Mouse (Mus musculus) cortical plate, adult 2 months (tissue): ENCODE data around the gene Pum3. TPM values are rescaled to one million over a fixed set of nuclear protein-coding genes. Genes with fewer than 3 reads are reported as not detected.
A peak's percentile ranks its signal among the peaks of the same experiment; 100 is the strongest.

Source experiments
- H3K27ac ChIP-seq: fragments of 200-500 bp; 2 replicates; pipeline ENCODE4 v1.5.1; 2012; ENCODE audit warnings: low read length, control low read depth, inconsistent platforms; ENCODE audit not compliant: insufficient read depth
- H3K4me1 ChIP-seq: fragments of 200-500 bp; 2 replicates; pipeline ENCODE4 v1.6.1; 2011; ENCODE audit warnings: low read length; ENCODE audit not compliant: control insufficient read depth, insufficient read depth
- H3K4me3 ChIP-seq: fragments of 200-500 bp; 2 replicates; pipeline ENCODE4 v1.5.1; 2011; ENCODE audit warnings: mild to moderate bottlenecking, low read length, control low read depth; ENCODE audit not compliant: insufficient read depth
- CTCF ChIP-seq: fragments of 200-500 bp; IDR thresholded peaks from 2 replicates; pipeline ENCODE4 v1.5.1; 2011; ENCODE audit warnings: mild to moderate bottlenecking, control low read depth, low read length; ENCODE audit not compliant: insufficient read depth; ENCODE audit errors: extremely low read depth
- POLR2A ChIP-seq: fragments of 200-500 bp; IDR thresholded peaks from 2 replicates; pipeline ENCODE4 v1.6.1; 2011; ENCODE audit warnings: mild to moderate bottlenecking, low read length, control low read depth; ENCODE audit not compliant: insufficient read depth; ENCODE audit errors: extremely low read depth
- polyA plus RNA-seq: library from polyadenylated mRNA; depleted of rRNA; stranded (reverse); fragments of >200 nt; gene quantifications from 2 replicates; pipeline ENCODE4 v1.2.3, GENCODE M21; 2012

The Pum3 gene
- polyA plus RNA-seq, 1 experiment, result 22.8 TPM

DNA sequence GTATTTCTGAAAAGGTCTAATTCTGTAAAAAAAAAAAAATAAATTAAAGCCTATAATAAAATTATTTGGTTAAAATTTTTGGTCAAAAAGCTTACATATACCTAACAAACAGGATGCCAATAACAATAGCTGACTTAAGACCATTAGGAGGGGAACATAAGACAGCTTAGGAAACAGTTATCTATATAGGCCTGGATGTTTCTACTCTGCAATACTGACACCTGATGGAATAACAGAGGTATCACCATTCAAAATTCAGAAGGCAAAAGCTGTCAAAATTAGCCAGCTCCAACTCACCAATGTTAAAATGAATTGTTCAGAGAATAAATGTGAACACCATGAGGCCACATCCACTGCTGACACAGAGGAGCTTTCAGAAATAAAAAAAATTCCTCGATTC lies 3.2 kb downstream of the Pum3 start:
- peaks cover 2% of the 10 kb centered on the region; the same call in 1 of the 2 replicates for H3K4me1 ChIP-seq
- H3K27ac ChIP-seq, result no peak overlapping the region
- no peak overlapping the region for H3K4me3 ChIP-seq
- TF ChIP-seq POLR2A, result no peak
- TF ChIP-seq CTCF, result no peak

DNA sequence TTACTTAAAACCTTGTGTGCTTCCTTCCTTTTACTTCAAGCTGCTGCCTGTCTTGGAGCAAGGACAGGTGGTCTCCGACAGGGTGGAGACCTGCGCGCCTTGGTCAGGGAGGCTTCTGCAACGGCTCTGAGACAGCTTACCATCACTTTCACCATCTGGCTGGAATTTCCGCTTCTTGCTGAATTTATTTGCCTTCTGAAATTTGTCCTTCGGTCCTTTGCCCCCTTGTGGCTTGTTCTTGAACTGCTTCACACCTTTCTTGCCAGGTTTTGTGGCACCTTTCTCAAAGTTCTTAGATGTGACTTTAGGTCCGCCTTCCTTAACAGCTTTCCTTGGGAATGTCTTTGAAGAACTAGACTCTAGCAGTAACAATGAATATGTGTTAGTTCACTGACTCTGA lies 4.0 kb downstream of the Pum3 start:
- TF ChIP-seq POLR2A (no peak), CTCF (peak; percentile 39; the same call in 1 of the 2 replicates)
- Histone ChIP-seq H3K4me3 (no peak overlapping the region), H3K4me1 (no peaks in the 10 kb centered on the region), H3K27ac (no peak overlapping the region)

- H3K27ac ChIP-seq, result no peak overlapping the region
- TF ChIP-seq POLR2A (no peak), CTCF (no peak)
- H3K4me3 ChIP-seq, result no peak overlapping the region
- no peaks in the 10 kb centered on the region for H3K4me1 ChIP-seq
Measured at GRCm38 (mm10) chr19:27417375-27417774, 12.2 kb downstream of the Pum3 start.

GRCm38 (mm10) chr19:27416569-27416968 lies 13.1 kb downstream of the Pum3 start:
- H3K4me1 ChIP-seq, result no peaks in the 10 kb centered on the region
- no peak overlapping the region for H3K27ac ChIP-seq
- TF ChIP-seq CTCF (peak; percentile 68), POLR2A (no peak)
- H3K4me3 ChIP-seq, result no peak overlapping the region

DNA sequence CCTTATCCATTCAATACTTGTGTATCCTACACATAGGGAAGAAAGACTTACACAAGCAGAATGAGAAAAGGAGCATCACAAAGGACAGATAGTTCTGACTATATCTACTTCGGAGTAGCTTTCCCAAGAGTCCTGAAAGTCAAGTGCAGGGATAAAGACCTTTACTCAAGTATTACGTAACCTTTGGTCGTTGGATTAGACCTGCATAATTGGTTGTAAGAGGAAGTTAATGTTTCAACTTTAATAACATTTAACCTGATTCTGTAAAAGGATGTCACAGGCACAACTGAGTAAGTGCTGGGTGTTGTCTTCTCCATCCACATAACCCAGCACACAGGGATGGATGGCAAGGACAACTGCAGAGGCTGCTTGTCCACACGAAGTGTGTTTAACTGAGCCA lies 18.3 kb downstream of the Pum3 start:
- H3K4me1 ChIP-seq, result no peaks in the 10 kb centered on the region
- H3K27ac ChIP-seq, result no peak overlapping the region
- no peak overlapping the region for H3K4me3 ChIP-seq
- TF ChIP-seq POLR2A, result no peak
- no peak for TF ChIP-seq CTCF

- no peak for TF ChIP-seq CTCF
- TF ChIP-seq POLR2A, result no peak
- H3K4me1 ChIP-seq, result no peaks in the 10 kb centered on the region
- no peak overlapping the region for H3K27ac ChIP-seq
- no peak overlapping the region for H3K4me3 ChIP-seq
Measured at GRCm38 (mm10) chr19:27410751-27411150, 18.9 kb downstream of the Pum3 start.

DNA sequence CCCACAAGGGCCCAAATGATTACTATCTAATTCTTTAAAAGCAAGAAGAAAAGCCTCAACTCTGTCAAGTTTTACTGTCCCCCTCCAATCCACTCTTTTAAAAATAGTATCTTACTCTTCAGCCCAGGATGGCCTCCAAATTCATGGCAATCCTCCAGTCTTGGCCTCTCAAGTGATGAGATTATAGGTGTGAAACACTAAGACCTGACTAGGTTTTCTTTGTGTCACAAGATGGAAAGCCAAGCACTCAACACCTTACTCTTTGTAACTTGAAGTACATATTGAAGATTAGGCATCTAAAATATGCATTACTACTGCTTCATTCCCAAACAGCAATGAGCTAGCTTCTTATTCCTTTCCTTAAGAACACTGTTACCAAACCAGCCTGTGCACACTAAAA lies 19.8 kb downstream of the Pum3 start:
- H3K4me1 ChIP-seq, result no peaks in the 10 kb centered on the region
- TF ChIP-seq POLR2A, result no peak
- TF ChIP-seq CTCF, result no peak
- no peak overlapping the region for H3K27ac ChIP-seq
- H3K4me3 ChIP-seq, result no peak overlapping the region

DNA sequence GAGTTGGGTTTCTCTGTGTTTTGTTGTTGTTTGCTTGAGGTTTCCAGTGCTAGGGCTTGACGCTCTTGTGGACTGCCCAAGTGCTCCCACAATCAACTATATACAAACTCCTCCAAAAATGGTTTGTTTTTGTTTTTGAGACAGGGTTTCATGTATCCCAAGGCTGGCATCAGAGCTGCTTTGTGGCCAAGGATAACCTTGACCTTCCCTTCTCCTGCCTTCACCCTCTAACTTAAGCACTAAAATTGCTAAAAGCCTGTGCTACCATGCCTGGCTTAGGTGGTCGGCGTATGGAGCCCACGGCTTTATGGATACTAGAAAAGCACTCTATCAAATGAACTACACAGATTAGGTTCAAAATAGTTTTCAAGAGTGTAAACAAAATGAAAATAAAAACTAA lies 20.4 kb downstream of the Pum3 start:
- H3K27ac ChIP-seq, result no peak overlapping the region
- H3K4me1 ChIP-seq, result no peaks in the 10 kb centered on the region
- no peak overlapping the region for H3K4me3 ChIP-seq
- TF ChIP-seq POLR2A (no peak), CTCF (no peak)

DNA sequence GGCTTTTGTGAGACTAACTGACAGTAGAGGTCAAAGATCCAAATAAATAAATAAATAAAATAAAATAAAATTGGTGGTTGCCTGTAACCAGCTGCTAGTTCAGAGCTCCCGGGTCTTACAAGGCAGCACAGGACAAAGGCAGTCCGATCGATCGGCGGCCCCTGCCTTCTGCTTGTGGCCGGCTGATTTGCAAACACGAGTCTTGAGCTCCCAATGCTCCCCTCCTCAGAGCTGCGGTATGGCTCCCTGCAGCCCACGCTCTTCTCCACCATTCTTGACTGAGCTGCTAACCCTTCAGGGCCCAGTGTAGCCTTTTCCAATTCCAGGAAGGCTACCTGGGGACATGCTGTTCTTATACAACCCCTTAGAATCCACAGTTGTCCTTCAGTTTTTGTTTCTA lies 31.8 kb downstream of the Pum3 start:
- TF ChIP-seq POLR2A (no peak), CTCF (no peak)
- no peak overlapping the region for H3K27ac ChIP-seq

GRCm38 (mm10) chr19:27397223-27397622 lies 32.4 kb downstream of the Pum3 start:
- H3K27ac ChIP-seq, result no peak overlapping the region
- H3K4me1 ChIP-seq, result no peaks in the 10 kb centered on the region
- no peak for TF ChIP-seq POLR2A
- no peak for TF ChIP-seq CTCF
- H3K4me3 ChIP-seq, result no peak overlapping the region

More for the DNA sequence above, 31.8 kb downstream of the Pum3 start:
- Histone ChIP-seq H3K4me3 (no peak overlapping the region), H3K4me1 (no peaks in the 10 kb centered on the region)
